Mouse (Mus musculus): ENCODE measurements around the gene Farp1.

Gene Farp1

DNA sequence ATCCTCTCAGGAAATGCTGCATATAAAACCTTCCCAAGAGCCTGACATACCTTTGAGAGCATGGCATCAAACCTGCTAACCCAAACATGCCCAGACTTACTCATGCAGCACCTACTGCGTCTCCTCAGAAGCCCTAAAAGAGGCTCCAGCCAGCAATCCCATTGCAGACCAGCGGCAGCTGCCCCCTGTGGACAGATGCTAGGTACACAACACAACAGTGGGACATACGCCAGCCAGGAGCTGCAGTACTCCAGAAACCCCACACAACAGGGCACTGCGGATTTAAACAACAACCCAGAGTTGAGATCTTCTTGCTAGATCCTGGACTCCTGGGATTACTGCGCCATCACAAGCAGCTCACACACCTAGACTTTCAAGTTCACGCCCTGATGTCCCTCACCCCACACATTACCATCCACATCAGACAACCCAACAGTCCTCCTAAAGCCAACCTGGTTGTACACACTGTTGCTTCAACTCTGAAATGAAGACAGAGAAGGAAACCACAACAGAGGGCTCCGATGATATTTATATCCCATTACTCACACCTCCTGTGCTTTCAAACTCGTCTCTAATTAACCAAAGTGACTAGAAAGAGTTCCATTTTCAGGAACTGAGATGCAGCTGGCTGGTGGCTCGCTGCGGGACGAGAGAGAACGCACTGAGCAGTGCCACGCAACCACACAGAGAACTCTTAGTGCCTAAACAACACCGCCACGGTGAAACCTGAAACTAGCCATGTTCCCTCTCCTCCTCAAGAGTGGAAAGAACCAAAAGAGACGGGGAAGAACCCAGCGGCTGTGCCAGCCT lies 289.7 kb downstream of the Farp1 start:
- DNase-seq, result no peak

DNA sequence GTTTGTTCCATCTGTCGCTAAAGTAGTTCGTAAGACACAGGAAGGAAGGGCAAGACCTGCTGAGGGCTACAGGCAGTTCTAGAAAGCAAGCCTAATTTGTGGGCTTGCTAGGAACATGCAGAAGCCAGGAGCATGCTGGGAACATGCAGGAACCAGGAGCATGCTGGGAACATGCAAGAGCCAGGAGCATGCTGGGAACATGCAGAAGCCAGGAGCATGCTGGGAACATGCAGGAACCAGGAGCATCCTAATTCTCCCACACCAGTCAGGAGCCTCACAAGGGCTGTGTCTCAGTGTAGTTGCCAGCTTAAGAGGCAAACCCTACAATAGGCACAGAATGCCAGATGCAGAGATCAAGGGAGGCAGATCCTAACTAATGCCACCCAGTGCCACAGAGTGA lies 291.4 kb downstream of the Farp1 start:
- DNase-seq, result no peak

DNA sequence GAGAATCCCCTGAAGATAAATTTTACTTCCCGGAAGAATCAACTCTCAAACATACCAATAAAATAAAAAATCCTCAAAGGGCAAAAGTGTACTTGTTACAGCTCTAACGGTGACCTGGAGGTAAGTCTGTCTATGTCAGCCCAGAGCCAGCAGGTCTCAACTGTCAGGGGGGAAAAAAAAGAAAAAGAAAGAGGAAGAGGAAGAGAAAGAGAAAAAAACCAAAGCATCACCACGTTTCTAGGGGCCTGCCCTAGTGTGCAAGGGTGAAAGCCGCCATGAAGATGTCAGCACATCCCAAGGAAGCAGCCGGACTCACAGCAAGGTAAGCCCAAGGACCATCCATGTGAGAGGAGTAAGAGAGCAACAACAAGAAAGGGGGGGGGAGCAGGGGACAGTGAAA lies 293.9 kb downstream of the Farp1 start:
- no peak for DNase-seq

DNA sequence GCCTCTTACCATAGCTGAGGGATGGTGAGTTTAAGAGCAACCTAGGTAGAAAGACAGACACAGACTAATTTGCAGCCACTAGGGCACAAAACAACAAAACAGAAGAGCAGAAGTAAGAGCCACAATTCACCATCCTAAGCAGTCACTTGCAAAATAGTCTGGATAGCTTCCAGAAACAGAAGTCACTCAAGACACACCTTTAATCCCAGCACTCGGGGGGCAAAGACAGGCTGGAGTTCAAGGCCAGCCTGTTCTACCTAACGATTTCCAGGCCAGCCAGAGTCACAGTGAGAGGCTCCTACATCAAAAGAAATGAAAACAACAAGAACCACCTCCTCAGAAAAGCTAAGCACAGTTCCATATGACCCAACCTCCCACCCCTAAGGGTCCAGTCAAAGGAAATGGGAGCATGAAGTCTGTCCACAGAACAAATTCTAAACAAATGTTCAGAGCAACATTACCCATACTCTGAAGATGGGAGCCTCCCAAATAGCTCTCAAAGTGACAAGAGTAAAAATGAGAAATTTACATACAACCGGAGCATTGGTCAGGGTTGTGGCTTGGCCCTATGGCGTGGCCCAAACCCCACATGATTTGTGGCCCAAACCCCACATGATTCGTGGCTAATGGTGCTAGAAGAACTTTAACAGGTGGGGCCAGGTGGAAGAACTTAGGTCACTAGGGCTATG lies 294.5 kb downstream of the Farp1 start:
- no peak for DNase-seq

DNA sequence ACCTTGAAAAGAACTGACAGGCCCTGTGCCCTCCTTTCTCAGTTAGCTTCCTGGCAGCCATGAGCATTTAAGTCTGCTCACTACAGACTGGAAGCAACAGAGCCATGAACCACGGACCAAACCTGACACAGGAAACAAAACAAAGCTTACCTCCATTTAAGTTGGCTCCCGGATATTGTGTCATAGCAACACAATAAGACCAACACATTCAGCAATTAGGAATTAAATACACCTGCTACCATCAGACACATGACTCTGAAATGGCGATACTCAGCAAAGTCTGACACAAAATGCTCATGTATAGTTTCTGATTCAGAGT lies 295.0 kb downstream of the Farp1 start:
- no peak for DNase-seq

Data from kidney, adult 11 months (tissue).